Mouse (Mus musculus) yolk sac, embryonic 10.5 days (tissue): ENCODE measurements around the gene C77080.
"Not testable (repeated sequence)": the region's sequence is repeated elsewhere in the genome, so short reads cannot be mapped to it uniquely, and the experiment has no call there.

Experiments used
- DNase-seq: peaks from one replicate; pipeline ENCODE4 v3.0.0-alpha.2; 2017; ENCODE audit warnings: low spot score

The C77080 gene

GRCm38 (mm10) chr4:129218569-129219175, 42.5 kb downstream of the C77080 start:
- no peak for DNase-seq

- DNase-seq: not testable (repeated sequence)
Observed at GRCm38 (mm10) chr4:129212486-129212885, 48.7 kb downstream of the C77080 start.

DNA sequence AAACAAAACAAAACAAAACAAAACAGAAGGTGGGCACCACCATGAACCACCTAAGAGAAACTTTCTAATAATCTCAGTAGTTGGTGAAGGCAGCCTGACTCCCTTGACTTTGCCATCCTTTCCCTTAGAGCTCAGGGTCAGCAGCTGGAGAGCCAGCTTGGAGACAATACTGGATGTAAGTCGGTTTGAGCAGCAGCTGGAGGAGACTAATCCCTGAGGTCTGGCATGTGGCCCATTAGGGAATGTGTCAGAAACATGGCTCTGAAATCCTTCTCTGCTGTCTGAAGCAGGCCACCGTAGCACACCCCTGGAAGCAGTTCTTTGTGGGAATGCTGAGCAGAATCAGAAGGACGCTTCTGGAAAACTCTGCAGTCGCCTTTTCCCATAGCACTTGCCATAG, 49.7 kb downstream of the C77080 start:
- DNase-seq: no peak

GRCm38 (mm10) chr4:129209504-129209903, 51.7 kb downstream of the C77080 start:
- no peak for DNase-seq

GRCm38 (mm10) chr4:129206792-129207191, 54.4 kb downstream of the C77080 start:
- DNase-seq: peak; percentile 59

GRCm38 (mm10) chr4:129204655-129205054, 56.5 kb downstream of the C77080 start:
- no peak for DNase-seq

- no peak for DNase-seq
Observed at GRCm38 (mm10) chr4:129197514-129197913, 63.7 kb downstream of the C77080 start.

DNA sequence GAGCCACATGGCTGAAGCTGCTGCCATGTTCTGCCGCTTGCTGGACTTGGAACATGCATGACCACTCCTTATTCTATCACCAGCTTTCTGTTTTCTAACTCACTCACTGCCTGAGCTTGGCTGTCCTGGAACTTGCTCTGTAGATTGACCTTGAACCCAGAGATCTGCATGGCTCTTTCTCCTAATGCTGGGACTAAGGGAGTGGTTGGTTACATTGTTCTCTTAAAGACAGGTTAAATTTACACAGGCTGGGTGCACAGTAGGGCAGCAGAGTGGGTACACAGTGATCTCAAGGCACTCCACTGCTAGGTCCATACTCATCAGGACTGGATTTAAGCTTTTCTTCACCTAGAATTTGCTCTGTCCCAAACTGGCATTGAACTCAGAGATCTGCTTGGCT, 66.9 kb downstream of the C77080 start:
- no peak for DNase-seq

- DNase-seq: peak; percentile 59
Observed at GRCm38 (mm10) chr4:129191691-129192090, 69.5 kb downstream of the C77080 start.

DNA sequence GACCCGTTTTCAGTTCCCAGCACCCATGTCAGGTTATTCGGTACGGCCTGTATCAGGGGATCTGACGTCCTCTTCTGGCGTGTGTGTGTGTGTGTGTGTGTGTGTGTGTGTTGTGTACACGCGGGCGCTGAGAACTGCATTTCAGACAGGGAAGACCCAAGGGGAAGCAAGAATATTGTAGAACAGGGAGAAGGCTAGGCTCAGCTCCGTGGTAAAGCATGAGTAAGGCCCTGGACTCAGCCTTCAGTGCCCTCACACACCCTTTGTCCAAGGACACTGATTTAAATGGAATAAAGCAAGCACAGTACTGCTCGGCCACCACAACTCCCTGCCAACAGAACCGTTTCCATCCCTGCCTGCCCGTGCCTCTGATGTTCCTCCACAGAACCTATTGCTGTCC, 70.7 kb downstream of the C77080 start:
- DNase-seq: peak; percentile 41

GRCm38 (mm10) chr4:129189542-129190519, 71.4 kb downstream of the C77080 start, which contains the start of the genes S100pbp and Yars:
Gene S100pbp (minus strand): TSS chr4:129189727.
Gene Yars (plus strand): TSS chr4:129189760.
- DNase-seq: peak; percentile 99

- DNase-seq: no peak
Observed at GRCm38 (mm10) chr4:129188803-129189541, 72.2 kb downstream of the C77080 start.

DNA sequence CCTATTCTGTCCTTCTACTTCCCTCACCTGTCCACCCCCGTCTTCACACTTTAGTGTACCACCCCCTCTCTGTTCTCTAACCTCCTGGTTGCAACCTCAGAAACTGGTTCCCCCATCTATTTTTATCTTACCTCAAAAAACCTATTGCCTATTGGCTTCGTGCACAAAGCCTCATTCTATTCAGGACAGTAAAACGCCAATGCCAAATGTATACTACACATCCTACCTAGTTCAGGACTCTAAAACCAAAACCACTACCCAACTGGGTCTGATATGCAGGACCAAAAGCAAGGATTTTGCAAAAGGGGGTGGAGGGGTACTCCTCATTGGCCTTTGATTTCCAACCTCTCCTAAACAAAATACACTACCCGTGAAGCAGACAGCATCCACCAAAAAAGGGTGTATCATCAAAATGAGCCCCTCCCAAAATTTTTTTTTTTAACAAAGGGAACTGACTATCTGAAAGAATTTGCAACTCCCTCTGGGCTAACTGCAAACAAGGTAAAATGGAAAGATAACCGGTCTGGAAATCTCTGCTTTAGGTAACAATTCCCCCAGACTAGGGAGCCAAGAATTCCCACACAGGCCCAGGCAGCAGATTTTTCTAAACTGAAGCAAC, 73.1 kb downstream of the C77080 start:
- DNase-seq: no peak

GRCm38 (mm10) chr4:129179560-129179959, 81.6 kb downstream of the C77080 start:
- DNase-seq: no peak

DNA sequence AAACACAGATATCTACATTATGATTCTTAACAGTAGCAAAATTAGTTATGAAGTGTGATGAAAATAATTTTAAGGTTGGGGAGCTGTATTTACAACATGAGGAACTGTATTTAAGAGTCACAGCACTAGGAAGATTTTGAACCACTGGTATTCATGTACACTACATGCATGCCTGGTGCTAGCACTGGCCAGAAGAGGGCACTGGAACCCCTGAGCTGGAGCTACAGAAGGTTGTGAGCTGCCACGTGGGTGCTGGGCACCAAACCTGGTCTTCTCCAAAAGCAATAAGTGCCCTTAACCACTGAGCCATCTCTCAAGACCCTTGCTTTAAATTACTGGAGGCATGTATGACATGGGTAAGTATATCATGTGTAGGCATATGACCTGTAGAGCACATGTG, 88.7 kb downstream of the C77080 start:
- no peak for DNase-seq
